Mouse (Mus musculus): ENCODE results near the gene Mapk8ip1. TPM values are rescaled to one million over a fixed set of nuclear protein-coding genes. Genes with fewer than 3 reads are reported as not detected.

Gene Mapk8ip1
- 1 to 10 TPM; 3.8 to 4.5 TPM for total RNA-seq (2021)
- polyA plus RNA-seq (2012; rRNA removed) = 6.9 and 7.1 TPM in 2 replicates
- long read RNA-seq, partial matches to known transcripts = 4 of 4 reads
- long read RNA-seq, other reads (novel, unspliced or antisense) = 0 of 4 reads

GRCm38 (mm10) chr2:92401091-92401561 is at the start of gene Mapk8ip1:
Mapk8ip1 (minus strand) TSS chr2:92401263.
- peak within 1 kb of the TSS; percentile 59; the same call in 1 of the 2 replicates for H3K9ac ChIP-seq (ENCODE audit: low read depth, low read length)
- H3K4me1 ChIP-seq (ENCODE audit: control insufficient read depth, insufficient read depth, low read length) = peaks cover 2% of the 10 kb centered on the region; the same call in 1 of the 2 replicates
- no peak for DNase-seq
- WGBS = 7% methylated on average over 54 of the region's 59 CpGs
- H3K79me2 ChIP-seq (replicated peaks; ENCODE audit: control insufficient read depth, insufficient read depth, low read length) = no peaks in the 10 kb centered on the region
- no peaks in the 10 kb centered on the region for H3K36me3 ChIP-seq (ENCODE audit: control insufficient read depth, insufficient read depth, low read length)
- H3K27me3 ChIP-seq (ENCODE audit: control insufficient read depth, insufficient read depth, low read length) = 0 out of 2 replicates have a peak, but pooled peaks cover 1% of the 10 kb centered on the region
- peak within 1 kb of the TSS; percentile 33 for H3K4me3 ChIP-seq
- intact Hi-C loops (cut with DNase I) = no loop called here
- H3K27ac ChIP-seq = no peak within 1 kb of the TSS
- no peak for TF ChIP-seq EP300 (IDR thresholded peaks at IDR 0.05; ENCODE audit: insufficient read depth, low read depth, low read length)
- no peak for TF ChIP-seq POLR2A (IDR thresholded peaks at IDR 0.05; ENCODE audit: insufficient read depth, low read depth, low read length)
- no peak for TF ChIP-seq CTCF (IDR thresholded peaks at IDR 0.05)

- H3K4me3 ChIP-seq = no peak overlapping the region
- H3K4me1 ChIP-seq (ENCODE audit: control insufficient read depth, insufficient read depth, low read length) = 0 out of 2 replicates have a peak, but pooled peaks cover 1% of the 10 kb centered on the region
- TF ChIP-seq CTCF (IDR thresholded peaks at IDR 0.05) (peak; percentile 32), POLR2A (IDR thresholded peaks at IDR 0.05; ENCODE audit: insufficient read depth, low read depth, low read length) (no peak), EP300 (IDR thresholded peaks at IDR 0.05; ENCODE audit: insufficient read depth, low read depth, low read length) (no peak)
- no peaks in the 10 kb centered on the region for H3K79me2 ChIP-seq (replicated peaks; ENCODE audit: control insufficient read depth, insufficient read depth, low read length)
- no peaks in the 10 kb centered on the region for H3K36me3 ChIP-seq (ENCODE audit: control insufficient read depth, insufficient read depth, low read length)
- intact Hi-C loops (cut with DNase I) = no loop called here
- H3K9ac ChIP-seq (ENCODE audit: low read depth, low read length) = no peak overlapping the region
- no peak overlapping the region for H3K27ac ChIP-seq
- WGBS = 73% methylated on average over 7 of the region's 7 CpGs
- no peaks in the 10 kb centered on the region for H3K27me3 ChIP-seq (ENCODE audit: control insufficient read depth, insufficient read depth, low read length)
- DNase-seq = no peak
Measured at GRCm38 (mm10) chr2:92447121-92447740, 46.2 kb upstream of the Mapk8ip1 start.

GRCm38 (mm10) chr2:92446656-92447055 is 45.6 kb upstream of the Mapk8ip1 start:
- 75% methylated on average over 8 of the region's 8 CpGs for WGBS
- no peak overlapping the region for H3K27ac ChIP-seq

DNA sequence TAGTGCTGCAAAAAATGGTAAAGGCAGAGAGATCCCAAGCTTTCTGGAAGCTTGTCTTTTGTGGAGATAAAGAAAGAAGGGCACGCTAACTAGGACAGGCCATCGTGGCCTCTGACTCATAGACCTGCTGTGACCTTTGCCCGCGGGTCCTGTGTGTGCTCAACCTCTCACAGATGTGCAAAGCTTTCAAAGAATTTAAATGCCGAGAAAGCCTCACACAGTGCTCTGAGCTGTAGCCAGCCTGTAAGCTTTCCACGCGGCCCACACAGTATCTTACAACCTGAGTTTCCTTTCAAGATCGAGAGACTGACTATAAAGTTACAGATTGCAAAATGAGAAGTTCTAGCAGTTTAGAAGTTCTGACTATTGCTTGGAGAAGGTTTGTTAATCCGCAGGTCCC is 44.8 kb upstream of the Mapk8ip1 start:
- intact Hi-C loops (cut with DNase I) = no loop called here
- H3K4me1 ChIP-seq (ENCODE audit: control insufficient read depth, insufficient read depth, low read length) = 0 out of 2 replicates have a peak, but pooled peaks cover 1% of the 10 kb centered on the region
- no peaks in the 10 kb centered on the region for H3K36me3 ChIP-seq (ENCODE audit: control insufficient read depth, insufficient read depth, low read length)
- no peak for DNase-seq
- H3K4me3 ChIP-seq = no peak overlapping the region
- no peak overlapping the region for H3K9ac ChIP-seq (ENCODE audit: low read depth, low read length)
- H3K27me3 ChIP-seq (ENCODE audit: control insufficient read depth, insufficient read depth, low read length) = no peaks in the 10 kb centered on the region
- TF ChIP-seq CTCF (IDR thresholded peaks at IDR 0.05) (no peak), EP300 (IDR thresholded peaks at IDR 0.05; ENCODE audit: insufficient read depth, low read depth, low read length) (no peak), POLR2A (IDR thresholded peaks at IDR 0.05; ENCODE audit: insufficient read depth, low read depth, low read length) (no peak)
- H3K27ac ChIP-seq = no peak overlapping the region
- no peaks in the 10 kb centered on the region for H3K79me2 ChIP-seq (replicated peaks; ENCODE audit: control insufficient read depth, insufficient read depth, low read length)
- WGBS = 62% methylated on average over 9 of the region's 9 CpGs

More at GRCm38 (mm10) chr2:92446656-92447055, 45.6 kb upstream of the Mapk8ip1 start:
- intact Hi-C loops (cut with DNase I) = no loop called here
- Histone ChIP-seq H3K9ac (ENCODE audit: low read depth, low read length) (no peak overlapping the region), H3K27me3 (ENCODE audit: control insufficient read depth, insufficient read depth, low read length) (no peaks in the 10 kb centered on the region), H3K36me3 (ENCODE audit: control insufficient read depth, insufficient read depth, low read length) (no peaks in the 10 kb centered on the region), H3K79me2 (replicated peaks; ENCODE audit: control insufficient read depth, insufficient read depth, low read length) (no peaks in the 10 kb centered on the region), H3K4me3 (no peak overlapping the region), H3K4me1 (ENCODE audit: control insufficient read depth, insufficient read depth, low read length) (0 out of 2 replicates have a peak, but pooled peaks cover 1% of the 10 kb centered on the region)
- DNase-seq = no peak
- TF ChIP-seq POLR2A (IDR thresholded peaks at IDR 0.05; ENCODE audit: insufficient read depth, low read depth, low read length) = no peak
- no peak for TF ChIP-seq EP300 (IDR thresholded peaks at IDR 0.05; ENCODE audit: insufficient read depth, low read depth, low read length)
- no peak for TF ChIP-seq CTCF (IDR thresholded peaks at IDR 0.05)

- WGBS = 30% methylated on average over 4 of the region's 4 CpGs
- TF ChIP-seq POLR2A (IDR thresholded peaks at IDR 0.05; ENCODE audit: insufficient read depth, low read depth, low read length) (no peak), EP300 (IDR thresholded peaks at IDR 0.05; ENCODE audit: insufficient read depth, low read depth, low read length) (no peak), CTCF (IDR thresholded peaks at IDR 0.05) (no peak)
- intact Hi-C loops (cut with DNase I) = no loop called here
Measured at GRCm38 (mm10) chr2:92444376-92444775, 43.3 kb upstream of the Mapk8ip1 start.

GRCm38 (mm10) chr2:92443313-92443712 is 42.2 kb upstream of the Mapk8ip1 start:
- Histone ChIP-seq H3K4me1 (ENCODE audit: control insufficient read depth, insufficient read depth, low read length) (0 out of 2 replicates have a peak, but pooled peaks cover 1% of the 10 kb centered on the region), H3K27me3 (ENCODE audit: control insufficient read depth, insufficient read depth, low read length) (no peaks in the 10 kb centered on the region), H3K79me2 (replicated peaks; ENCODE audit: control insufficient read depth, insufficient read depth, low read length) (no peaks in the 10 kb centered on the region), H3K27ac (no peak overlapping the region), H3K9ac (ENCODE audit: low read depth, low read length) (no peak overlapping the region), H3K4me3 (no peak overlapping the region), H3K36me3 (ENCODE audit: control insufficient read depth, insufficient read depth, low read length) (no peaks in the 10 kb centered on the region)
- intact Hi-C loops (cut with DNase I) = no loop called here
- TF ChIP-seq POLR2A (IDR thresholded peaks at IDR 0.05; ENCODE audit: insufficient read depth, low read depth, low read length) (no peak), CTCF (IDR thresholded peaks at IDR 0.05) (no peak), EP300 (IDR thresholded peaks at IDR 0.05; ENCODE audit: insufficient read depth, low read depth, low read length) (no peak)
- no peak for DNase-seq
- WGBS = 73% methylated on average over 4 of the region's 4 CpGs

More at GRCm38 (mm10) chr2:92444376-92444775, 43.3 kb upstream of the Mapk8ip1 start:
- no peak overlapping the region for H3K4me3 ChIP-seq
- no peak overlapping the region for H3K9ac ChIP-seq (ENCODE audit: low read depth, low read length)
- H3K36me3 ChIP-seq (ENCODE audit: control insufficient read depth, insufficient read depth, low read length) = no peaks in the 10 kb centered on the region
- H3K27ac ChIP-seq = no peak overlapping the region
- no peak for DNase-seq
- 0 out of 2 replicates have a peak, but pooled peaks cover 1% of the 10 kb centered on the region for H3K4me1 ChIP-seq (ENCODE audit: control insufficient read depth, insufficient read depth, low read length)
- no peaks in the 10 kb centered on the region for H3K27me3 ChIP-seq (ENCODE audit: control insufficient read depth, insufficient read depth, low read length)
- no peaks in the 10 kb centered on the region for H3K79me2 ChIP-seq (replicated peaks; ENCODE audit: control insufficient read depth, insufficient read depth, low read length)
